Mouse (Mus musculus) hematopoietic multipotent progenitor cell, adult 10-12 weeks (in vitro differentiated cells): ENCODE data around the gene Xdh. TPM values are rescaled to one million over a fixed set of nuclear protein-coding genes. Genes with fewer than 3 reads are reported as not detected.

Source experiments
- polyA plus RNA-seq: library from polyadenylated mRNA; stranded (reverse); fragments of >175 nt; gene quantifications from 2 replicates; pipeline ENCODE4 v1.2.3, GENCODE M21; 2012; ENCODE audit warnings: low replicate concordance

Xdh gene
- polyA plus RNA-seq: 10.6 and 30.3 TPM in 2 replicates

DNA sequence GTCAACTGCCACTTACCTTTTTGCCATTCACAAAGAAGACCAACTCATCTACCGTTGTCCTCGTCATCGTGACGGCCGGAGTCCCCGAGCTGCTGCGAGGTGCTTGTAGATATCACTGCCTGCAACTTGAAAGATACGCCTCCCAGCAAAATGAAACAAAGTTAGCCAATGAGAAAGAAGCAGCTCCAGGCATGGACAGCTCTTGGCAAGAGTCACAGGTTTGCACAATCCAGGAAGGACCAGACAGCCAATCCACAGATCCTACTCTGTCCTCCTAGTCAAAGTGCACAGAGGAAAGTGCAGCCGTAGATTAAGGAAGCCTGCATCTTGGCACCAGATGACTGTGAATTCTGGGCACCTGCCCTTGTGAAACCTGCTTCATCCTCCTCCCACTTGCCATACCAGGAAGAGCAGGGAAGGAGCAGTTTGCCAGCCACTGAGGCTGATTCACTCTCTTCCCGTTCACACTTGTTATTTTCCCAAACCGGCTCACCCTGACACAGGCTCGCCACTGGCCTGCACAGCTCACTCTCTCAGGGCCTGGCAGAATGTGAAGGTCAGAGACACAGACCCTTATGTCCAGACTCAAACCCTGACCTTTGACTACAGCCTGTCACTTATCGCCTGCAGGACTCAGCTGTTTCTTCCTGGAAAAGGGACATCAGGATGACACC is at the start of gene Xdh:
Gene Xdh, minus strand, starts transcription at position 135 of the 674 bp plus-strand sequence.

Other genes starting within 250 kb of the Xdh start
- 0.07 and 0.09 TPM in 2 replicates for gene Galnt14, start 239.7 kb downstream of the Xdh start, polyA plus RNA-seq
- 6.4 and 6.9 TPM in 2 replicates for gene Ehd3, start 146.1 kb downstream of the Xdh start, polyA plus RNA-seq
- gene Srd5a2, start 97.7 kb upstream of the Xdh start, polyA plus RNA-seq: not detected in 2 replicates